Mouse (Mus musculus) small intestine, adult 2 months (tissue): ENCODE results near the gene Rapgefl1. TPM values are rescaled to one million over a fixed set of nuclear protein-coding genes. Genes with fewer than 3 reads are reported as not detected.

Experiments
- H3K27ac ChIP-seq: fragments of 200-500 bp; 2 replicates; pipeline ENCODE4 v1.5.1; 2012; ENCODE audit warnings: low read depth, low read length, control low read depth, inconsistent platforms; ENCODE audit not compliant: insufficient read depth
- H3K27me3 ChIP-seq: fragments of 200-500 bp; 2 replicates; pipeline ENCODE4 v1.6.1; 2012; ENCODE audit warnings: mild to moderate bottlenecking, moderate library complexity, low read length, inconsistent platforms; ENCODE audit not compliant: control insufficient read depth, insufficient read depth
- H3K36me3 ChIP-seq: fragments of 200-500 bp; 2 replicates; pipeline ENCODE4 v1.6.1; 2012; ENCODE audit warnings: mild to moderate bottlenecking, low read length, control low read depth, inconsistent platforms; ENCODE audit not compliant: control insufficient read depth, insufficient read depth
- H3K4me1 ChIP-seq: fragments of 200-500 bp; 2 replicates; pipeline ENCODE4 v1.6.1; 2012; ENCODE audit warnings: low read length, inconsistent platforms, mixed read lengths; ENCODE audit not compliant: control insufficient read depth, insufficient read depth, insufficient read length
- H3K4me3 ChIP-seq: fragments of 200-500 bp; 2 replicates; pipeline ENCODE4 v1.5.1; 2012; ENCODE audit warnings: low read depth, mild to moderate bottlenecking, control low read depth, inconsistent platforms, low read length, moderate library complexity
- CTCF ChIP-seq: fragments of 200-500 bp; IDR thresholded peaks from 2 replicates; pipeline ENCODE4 v1.5.1; 2012; ENCODE audit warnings: low read depth, mild to moderate bottlenecking, control low read depth, inconsistent platforms, low read length, moderate library complexity, mixed read lengths; ENCODE audit not compliant: insufficient replicate concordance, insufficient read length; ENCODE audit errors: extremely low read depth
- POLR2A ChIP-seq: fragments of 200-500 bp; IDR thresholded peaks from 2 replicates; pipeline ENCODE4 v1.6.1; 2012; ENCODE audit warnings: low read depth, mild to moderate bottlenecking, control low read depth, inconsistent platforms, low read length, moderate library complexity
- WGBS: fragments of 180-500 bp; shearing (Covaris S2); methylation state at CpG from one replicate; pipeline ENCODE4 v1.1.7; 2018; 5-methylcytosine and 5-hydroxymethylcytosine counted together
- polyA plus RNA-seq: library from polyadenylated mRNA; depleted of rRNA; stranded (reverse); fragments of >200 nt; gene quantifications from 2 replicates; pipeline ENCODE4 v1.2.3, GENCODE M21; 2012

The Rapgefl1 gene
- polyA plus RNA-seq, 1 experiment, result 47.6 TPM

- Histone ChIP-seq H3K27ac (no peak overlapping the region), H3K27me3 (no peaks in the 10 kb centered on the region), H3K4me3 (no peak overlapping the region), H3K36me3 (peaks cover 7% of the 10 kb centered on the region; the same call in 1 of the 2 replicates), H3K4me1 (no peaks in the 10 kb centered on the region)
- no peak for TF ChIP-seq POLR2A
- no peak for TF ChIP-seq CTCF
- WGBS, result 83% methylated on average over 13 of the region's 13 CpGs
Observed at GRCm38 (mm10) chr11:98846016-98846415, 9.4 kb downstream of the Rapgefl1 start.

GRCm38 (mm10) chr11:98846865-98847604 is 10.4 kb downstream of the Rapgefl1 start:
- H3K27me3 ChIP-seq, result no peaks in the 10 kb centered on the region
- no peak overlapping the region for H3K4me3 ChIP-seq
- TF ChIP-seq POLR2A, result no peak
- TF ChIP-seq CTCF, result no peak
- 86% methylated on average over 19 of the region's 19 CpGs for whole genome bisulfite sequencing
- no peaks in the 10 kb centered on the region for H3K4me1 ChIP-seq
- H3K27ac ChIP-seq, result no peak overlapping the region
- peaks cover 10% of the 10 kb centered on the region for H3K36me3 ChIP-seq

- WGBS, result 59% methylated on average over 19 of the region's 19 CpGs
Observed at GRCm38 (mm10) chr11:98849196-98849894, 12.8 kb downstream of the Rapgefl1 start.

GRCm38 (mm10) chr11:98850100-98851093 is 13.8 kb downstream of the Rapgefl1 start:
- TF ChIP-seq POLR2A (no peak), CTCF (no peak)
- Histone ChIP-seq H3K4me1 (no peaks in the 10 kb centered on the region), H3K27ac (no peak overlapping the region), H3K36me3 (peaks cover 10% of the 10 kb centered on the region), H3K27me3 (no peaks in the 10 kb centered on the region), H3K4me3 (no peak overlapping the region)
- WGBS, result 86% methylated on average over 26 of the region's 26 CpGs

More at GRCm38 (mm10) chr11:98849196-98849894, 12.8 kb downstream of the Rapgefl1 start:
- Histone ChIP-seq H3K4me1 (no peaks in the 10 kb centered on the region), H3K27me3 (no peaks in the 10 kb centered on the region), H3K4me3 (no peak overlapping the region), H3K27ac (no peak overlapping the region), H3K36me3 (peaks cover 10% of the 10 kb centered on the region)
- TF ChIP-seq CTCF (no peak), POLR2A (no peak)

GRCm38 (mm10) chr11:98854116-98854515 is 17.5 kb downstream of the Rapgefl1 start:
- Histone ChIP-seq H3K4me3 (no peak overlapping the region), H3K27ac (no peak overlapping the region), H3K36me3 (peaks cover 8% of the 10 kb centered on the region), H3K27me3 (no peaks in the 10 kb centered on the region), H3K4me1 (peaks cover 2% of the 10 kb centered on the region; the same call in 1 of the 2 replicates)
- 48% methylated on average over 8 of the region's 8 CpGs for WGBS
- no peak for TF ChIP-seq POLR2A
- no peak for TF ChIP-seq CTCF

GRCm38 (mm10) chr11:98854659-98855058 is 18.1 kb downstream of the Rapgefl1 start:
- Histone ChIP-seq H3K4me1 (peaks cover 2% of the 10 kb centered on the region; the same call in 1 of the 2 replicates), H3K27me3 (no peaks in the 10 kb centered on the region), H3K36me3 (peaks cover 5% of the 10 kb centered on the region), H3K27ac (no peak overlapping the region), H3K4me3 (no peak overlapping the region)
- no peak for TF ChIP-seq CTCF
- 31% methylated on average over 2 of the region's 2 CpGs for WGBS
